Mouse (Mus musculus) hindbrain, embryonic 11.5 days (tissue): ENCODE measurements at regions not wholly inside any gene's neighbourhood (a gene's known extent, or its start where the extent isn't known, plus 50 kb on each side); places are given as distances from the start of the nearest gene placed in this dataset.
A peak's percentile ranks its signal among the peaks of the same experiment; 100 is the strongest.

Experiments used
- ATAC-seq: fragments of 200-750 bp; cut with Nextera tagmentation; 2 replicates; pipeline ENCODE4 v1.8.0; 2017; ENCODE audit warnings: mild to moderate bottlenecking, moderate TSS enrichment, moderate library complexity; ENCODE audit not compliant: low FRiP score
- DNase-seq: peaks from one replicate; pipeline ENCODE4 v3.0.0-alpha.2; 2015; ENCODE audit warnings: low spot score
- H3K27ac ChIP-seq: fragments of 300-500 bp; sonication (generic); 2 replicates; pipeline ENCODE4 v1.5.1; 2014; ENCODE audit warnings: mild to moderate bottlenecking, low read depth, low read length
- H3K27me3 ChIP-seq: fragments of 300-500 bp; sonication (generic); 2 replicates; pipeline ENCODE4 v1.6.1; 2014; ENCODE audit warnings: mild to moderate bottlenecking, low read length, moderate library complexity, mixed read lengths; ENCODE audit not compliant: control insufficient read depth, insufficient read depth
- H3K36me3 ChIP-seq: fragments of 300-500 bp; sonication (generic); 2 replicates; pipeline ENCODE4 v1.6.1; 2014; ENCODE audit warnings: mild to moderate bottlenecking, low read length, moderate library complexity, mixed read lengths; ENCODE audit not compliant: control insufficient read depth, insufficient read depth
- H3K4me1 ChIP-seq: fragments of 300-500 bp; sonication (generic); replicated peaks from 2 replicates; pipeline ENCODE4 v1.6.1; 2014; ENCODE audit warnings: low read length, mixed read lengths; ENCODE audit not compliant: control insufficient read depth, insufficient read depth
- H3K4me2 ChIP-seq: fragments of 300-500 bp; sonication (generic); replicated peaks from 2 replicates; pipeline ENCODE4 v1.6.1; 2014; ENCODE audit warnings: mild to moderate bottlenecking, low read depth, low read length
- H3K4me3 ChIP-seq: fragments of 300-500 bp; sonication (generic); 2 replicates; pipeline ENCODE4 v1.5.1; 2014; ENCODE audit warnings: low read depth, low read length
- H3K9ac ChIP-seq: fragments of 300-500 bp; sonication (generic); 2 replicates; pipeline ENCODE4 v1.6.1; 2014; ENCODE audit warnings: low read depth, low read length
- H3K9me3 ChIP-seq: fragments of 300-500 bp; sonication (generic); 2 replicates; pipeline ENCODE4 v1.6.1; 2016; ENCODE audit warnings: low read length; ENCODE audit not compliant: control insufficient read depth
- WGBS: fragments of 180-500 bp; shearing (Covaris S2); extraction: QIAGEN DNeasy Blood & Tissue Kit; methylation state at CpG from one replicate; pipeline ENCODE4 v1.1.7; 2014; 5-methylcytosine and 5-hydroxymethylcytosine counted together

DNA sequence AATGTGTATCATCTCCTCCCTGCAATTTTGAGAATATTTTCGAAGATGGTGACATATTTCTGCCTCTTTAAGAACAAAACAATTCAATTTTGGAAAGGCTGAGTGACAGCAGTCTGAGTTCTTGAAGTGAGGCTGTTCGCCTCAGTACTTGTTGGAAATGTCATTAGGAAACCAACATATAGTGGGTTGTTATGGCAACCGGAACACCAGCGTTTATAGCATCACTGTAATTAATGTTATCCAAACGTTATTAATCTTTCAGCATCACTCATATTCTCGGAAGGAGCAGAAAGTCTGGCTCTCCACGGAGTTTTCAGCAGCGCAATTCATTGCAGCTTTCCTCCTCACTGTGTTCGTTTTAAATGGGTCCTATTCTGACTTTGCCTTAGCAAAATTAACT, 85.6 kb upstream of the Kif2a start:
- H3K4me3 ChIP-seq: no peak overlapping the region
- H3K4me1 ChIP-seq: no peaks in the 10 kb centered on the region
- DNase-seq: no peak
- 74% methylated on average over 9 of the region's 9 CpGs for WGBS
- H3K4me2 ChIP-seq: no peak overlapping the region
- no peak for ATAC-seq
- no peaks in the 10 kb centered on the region for H3K27me3 ChIP-seq
- no peaks in the 10 kb centered on the region for H3K36me3 ChIP-seq
- no peak overlapping the region for H3K9ac ChIP-seq
- no peak overlapping the region for H3K27ac ChIP-seq
- H3K9me3 ChIP-seq: no peaks in the 10 kb centered on the region

GRCm38 (mm10) chr13:107105510-107105909, 83.6 kb upstream of the Kif2a start:
- H3K4me3 ChIP-seq: no peak overlapping the region
- no peak overlapping the region for H3K27ac ChIP-seq
- H3K9me3 ChIP-seq: no peaks in the 10 kb centered on the region
- no peaks in the 10 kb centered on the region for H3K27me3 ChIP-seq
- H3K4me1 ChIP-seq: no peaks in the 10 kb centered on the region
- H3K36me3 ChIP-seq: no peaks in the 10 kb centered on the region
- DNase-seq (peak; percentile 38), ATAC-seq (no peak)
- WGBS: 79% methylated on average over 1 of the region's 1 CpGs
- no peak overlapping the region for H3K4me2 ChIP-seq
- H3K9ac ChIP-seq: no peak overlapping the region

DNA sequence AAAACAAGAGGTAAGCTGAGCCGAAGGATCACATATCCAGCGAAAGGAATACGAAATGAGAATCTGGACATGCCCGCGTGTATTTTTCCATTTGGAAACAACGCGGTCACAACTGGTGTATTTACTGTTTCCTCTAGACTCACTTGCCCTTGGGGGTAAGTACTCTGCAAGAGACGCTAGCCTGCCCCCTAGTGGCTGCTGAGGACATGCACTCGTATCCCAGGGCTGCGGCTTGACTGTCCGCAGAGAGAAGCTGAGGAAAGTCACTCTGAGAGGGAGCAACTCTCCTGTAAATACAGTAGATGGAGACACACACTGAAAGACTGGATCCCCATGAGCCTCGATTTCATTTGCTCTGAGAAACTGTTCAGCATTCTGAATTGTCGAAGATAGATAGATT, 79.7 kb upstream of the Kif2a start:
- peak; percentile 72 for ATAC-seq
- Histone ChIP-seq H3K9me3 (no peaks in the 10 kb centered on the region), H3K4me1 (no peaks in the 10 kb centered on the region), H3K27ac (no peak overlapping the region), H3K27me3 (no peaks in the 10 kb centered on the region), H3K9ac (no peak overlapping the region), H3K36me3 (no peaks in the 10 kb centered on the region), H3K4me3 (no peak overlapping the region), H3K4me2 (no peak overlapping the region)
- peak; percentile 82 for DNase-seq
- WGBS: 34% methylated on average over 13 of the region's 13 CpGs

DNA sequence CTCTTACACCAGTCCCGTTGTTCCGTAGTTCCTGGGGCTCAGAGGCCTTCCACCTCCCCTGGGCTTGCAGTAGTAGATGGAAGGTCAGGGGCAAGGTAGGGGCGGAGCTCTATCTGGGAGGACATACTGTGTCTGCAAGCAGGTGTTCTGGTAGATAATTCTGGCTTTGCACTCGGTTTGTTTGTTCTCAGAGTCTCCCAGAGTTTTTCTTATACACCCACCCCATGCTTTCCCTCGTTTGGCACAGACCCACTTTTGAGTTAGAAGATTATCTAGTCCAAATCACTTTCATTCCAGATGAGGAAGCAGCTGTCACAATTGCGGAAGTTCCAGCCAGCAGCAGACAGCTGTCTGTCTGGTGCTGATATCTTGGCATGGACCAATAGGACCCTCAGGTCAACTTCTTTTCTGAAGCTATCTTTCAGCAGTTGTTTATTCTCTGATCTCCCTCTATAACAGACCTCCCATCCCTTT, 79.0 kb upstream of the Kif2a start:
- no peak; the same call in 1 of the 2 replicates for ATAC-seq
- WGBS: 76% methylated on average over 6 of the region's 6 CpGs
- H3K27me3 ChIP-seq: no peaks in the 10 kb centered on the region
- no peak overlapping the region for H3K4me2 ChIP-seq
- no peak overlapping the region for H3K4me3 ChIP-seq
- no peaks in the 10 kb centered on the region for H3K9me3 ChIP-seq
- no peak overlapping the region for H3K9ac ChIP-seq
- H3K4me1 ChIP-seq: no peaks in the 10 kb centered on the region
- H3K36me3 ChIP-seq: no peaks in the 10 kb centered on the region
- DNase-seq: no peak
- no peak overlapping the region for H3K27ac ChIP-seq

DNA sequence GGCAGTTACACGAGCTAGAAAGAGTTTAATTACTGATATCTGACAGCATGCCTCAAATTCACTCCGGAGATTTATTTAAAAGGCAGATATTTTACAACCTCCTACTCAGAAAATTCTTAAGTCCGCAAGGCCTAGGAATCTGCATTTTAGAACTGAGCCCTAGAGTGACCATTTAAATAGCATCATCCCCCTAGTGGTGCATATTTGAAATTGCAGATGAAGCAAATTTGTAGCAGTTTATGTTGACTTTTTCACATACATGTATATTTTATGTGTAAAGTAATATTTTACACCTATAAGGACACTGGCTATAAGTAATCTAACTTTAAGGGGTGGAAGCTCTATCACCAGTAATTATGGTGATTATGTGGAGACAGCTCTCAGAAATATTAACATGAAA, 78.2 kb upstream of the Kif2a start:
- DNase-seq (no peak), ATAC-seq (no peak)
- 74% methylated on average over 3 of the region's 3 CpGs for WGBS
- Histone ChIP-seq H3K9me3 (no peaks in the 10 kb centered on the region), H3K9ac (no peak overlapping the region), H3K4me3 (no peak overlapping the region), H3K4me1 (no peaks in the 10 kb centered on the region), H3K36me3 (no peaks in the 10 kb centered on the region), H3K27ac (no peak overlapping the region), H3K27me3 (no peaks in the 10 kb centered on the region), H3K4me2 (no peak overlapping the region)

DNA sequence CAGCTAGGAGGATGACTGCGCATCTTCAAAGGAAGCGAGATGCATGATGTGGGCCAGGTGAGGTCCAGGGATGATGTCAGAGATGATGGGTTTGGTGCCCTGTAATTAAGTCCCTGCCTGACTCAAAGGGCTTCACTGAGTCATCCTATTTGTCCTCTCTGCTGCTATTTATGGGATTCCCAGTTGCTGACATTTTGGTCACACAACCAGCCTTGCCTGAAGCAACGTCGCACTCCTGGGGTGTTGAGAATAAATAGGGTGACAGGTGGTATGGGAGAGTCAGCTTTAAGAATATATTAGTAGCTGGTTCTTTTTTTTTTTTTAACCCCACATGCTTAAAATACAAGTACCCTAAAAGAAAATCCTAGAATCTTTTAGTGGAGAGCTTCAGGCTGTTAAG, 75.1 kb upstream of the Kif2a start:
- no peak for DNase-seq
- no peaks in the 10 kb centered on the region for H3K4me1 ChIP-seq
- 97% methylated on average over 4 of the region's 4 CpGs for WGBS

GRCm38 (mm10) chr13:107094976-107095716, 73.2 kb upstream of the Kif2a start:
- Histone ChIP-seq H3K9ac (no peak overlapping the region), H3K36me3 (no peaks in the 10 kb centered on the region), H3K4me1 (no peaks in the 10 kb centered on the region), H3K9me3 (no peaks in the 10 kb centered on the region), H3K4me3 (no peak overlapping the region), H3K4me2 (no peak overlapping the region), H3K27me3 (no peaks in the 10 kb centered on the region), H3K27ac (no peak overlapping the region)
- DNase-seq: no peak
- WGBS: 83% methylated on average over 11 of the region's 11 CpGs
- no peak for ATAC-seq

More for the DNA sequence above, 75.1 kb upstream of the Kif2a start:
- no peaks in the 10 kb centered on the region for H3K36me3 ChIP-seq
- no peak for ATAC-seq
- no peak overlapping the region for H3K27ac ChIP-seq
- H3K9me3 ChIP-seq: no peaks in the 10 kb centered on the region
- H3K27me3 ChIP-seq: no peaks in the 10 kb centered on the region
- no peak overlapping the region for H3K9ac ChIP-seq
- no peak overlapping the region for H3K4me3 ChIP-seq
- no peak overlapping the region for H3K4me2 ChIP-seq

DNA sequence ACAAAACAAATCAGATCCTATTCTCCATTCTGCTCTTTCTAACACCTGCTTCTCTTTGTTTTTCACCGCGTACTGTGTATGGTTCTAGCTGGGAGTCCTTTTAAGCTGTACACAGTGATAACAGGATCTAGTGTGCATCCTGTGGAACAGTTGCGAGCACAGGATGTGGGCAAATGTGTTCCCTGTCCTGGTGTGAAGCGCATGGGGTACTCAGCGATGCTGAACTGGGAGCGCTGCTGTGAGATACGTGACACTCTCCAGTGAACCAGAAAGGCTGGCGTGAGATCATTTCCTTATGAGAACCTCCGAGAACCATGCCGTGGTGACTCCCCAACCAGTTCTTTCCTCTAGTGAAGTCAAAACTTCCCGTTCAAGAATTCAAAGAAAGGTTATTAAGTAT, 72.6 kb upstream of the Kif2a start:
- 79% methylated on average over 11 of the region's 11 CpGs for WGBS
- Histone ChIP-seq H3K9ac (no peak overlapping the region), H3K4me1 (no peaks in the 10 kb centered on the region), H3K27ac (no peak overlapping the region), H3K36me3 (no peaks in the 10 kb centered on the region), H3K9me3 (no peaks in the 10 kb centered on the region), H3K4me3 (no peak overlapping the region), H3K4me2 (no peak overlapping the region), H3K27me3 (no peaks in the 10 kb centered on the region)
- DNase-seq: no peak
- ATAC-seq: no peak

DNA sequence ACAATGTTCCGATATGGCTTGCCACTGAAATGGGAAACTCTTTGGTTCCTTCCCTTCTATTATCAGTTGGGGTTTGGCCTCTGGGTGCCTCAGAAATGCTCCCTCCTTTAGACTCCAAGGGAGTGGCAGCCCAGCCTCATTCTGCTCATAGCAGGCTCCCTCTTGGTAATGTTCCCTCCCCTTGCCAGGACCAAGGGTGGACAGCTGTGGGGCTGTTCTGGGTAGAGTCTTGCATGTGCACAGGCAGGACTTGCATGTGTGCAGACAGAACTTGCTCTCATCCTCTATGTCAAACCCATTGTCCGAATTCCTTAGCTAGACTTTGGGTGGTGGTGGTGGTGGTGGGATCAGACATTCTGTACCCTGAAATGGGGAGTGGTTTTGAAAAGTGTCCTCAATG, 71.8 kb upstream of the Kif2a start:
- no peaks in the 10 kb centered on the region for H3K9me3 ChIP-seq
- H3K4me2 ChIP-seq: no peak overlapping the region
- H3K27me3 ChIP-seq: no peaks in the 10 kb centered on the region
- no peak overlapping the region for H3K4me3 ChIP-seq
- ATAC-seq (no peak), DNase-seq (no peak)
- 95% methylated on average over 2 of the region's 2 CpGs for WGBS
- no peak overlapping the region for H3K9ac ChIP-seq
- no peaks in the 10 kb centered on the region for H3K4me1 ChIP-seq
- H3K36me3 ChIP-seq: no peaks in the 10 kb centered on the region
- H3K27ac ChIP-seq: no peak overlapping the region
